Mouse (Mus musculus): Measurements from ENCODE around the gene Dcun1d1.

DNA sequence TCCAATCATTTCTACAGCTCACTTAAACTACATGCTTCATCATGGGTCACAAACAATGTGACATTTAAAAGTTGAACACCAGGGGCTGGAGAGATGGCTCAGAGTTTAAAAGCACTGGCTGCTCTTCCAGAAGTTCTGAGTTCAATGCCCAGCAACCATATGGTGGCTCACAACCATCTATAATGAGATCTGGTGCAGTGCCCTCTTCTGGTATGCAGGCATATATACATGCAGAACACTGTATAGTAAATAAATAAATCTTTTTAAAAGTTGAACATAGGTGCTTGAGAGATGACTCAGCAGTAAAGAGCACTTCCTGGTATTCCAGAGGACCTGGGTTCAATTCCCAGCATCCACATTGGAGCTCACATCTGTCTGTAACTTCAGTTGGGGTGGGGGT, 54.0 kb downstream of the Dcun1d1 start:
- TF ChIP-seq CTCF (IDR thresholded peaks at IDR 0.05; ENCODE audit: low read depth, low read length): no peak
- TF ChIP-seq POLR2A (IDR thresholded peaks at IDR 0.05; ENCODE audit: borderline replicate concordance, low read depth, low read length): no peak

Measured in bone marrow macrophage, adult 2 months (primary cell).